Mouse (Mus musculus) heart, adult 2 months (tissue): ENCODE data around the gene Slc30a2. TPM values are rescaled to one million over a fixed set of nuclear protein-coding genes. Genes with fewer than 3 reads are reported as not detected.

ENCODE experiments used
- DNase-seq, 2 experiments: peaks; one replicate each; pipeline ENCODE4 v3.0.0; 2021
- H3K27ac ChIP-seq: fragments of 200-600 bp; 2 replicates; pipeline ENCODE4 v1.8.1; 2022
- H3K27me3 ChIP-seq: fragments of 200-500 bp; 2 replicates; pipeline ENCODE4 v1.6.1; 2012; ENCODE audit warnings: mild to moderate bottlenecking, low read length, inconsistent platforms, mixed read lengths; ENCODE audit not compliant: control insufficient read depth, insufficient read depth
- H3K36me3 ChIP-seq: fragments of 200-500 bp; 2 replicates; pipeline ENCODE4 v1.6.1; 2012; ENCODE audit warnings: low read length, inconsistent platforms; ENCODE audit not compliant: control insufficient read depth, insufficient read depth
- H3K4me1 ChIP-seq: fragments of 200-500 bp; 2 replicates; pipeline ENCODE4 v1.6.1; 2011; ENCODE audit warnings: low read length; ENCODE audit not compliant: control insufficient read depth, insufficient read depth
- H3K4me3 ChIP-seq: fragments of 200-600 bp; 2 replicates; pipeline ENCODE4 v1.8.1; 2022
- H3K79me2 ChIP-seq: fragments of 200-500 bp; replicated peaks from 2 replicates; pipeline ENCODE4 v1.6.1; 2012; ENCODE audit warnings: mild to moderate bottlenecking, inconsistent platforms, low read length, moderate library complexity, mixed read lengths; ENCODE audit not compliant: control insufficient read depth, insufficient read depth
- H3K9ac ChIP-seq: fragments of 200-500 bp; 2 replicates; pipeline ENCODE4 v1.6.1; 2012; ENCODE audit warnings: low read depth, mild to moderate bottlenecking, control low read depth, inconsistent platforms, low read length, mixed read lengths
- CTCF ChIP-seq: fragments of 200-600 bp; IDR thresholded peaks from 2 replicates; pipeline ENCODE4 v1.8.1; 2022; ENCODE audit warnings: antibody characterized with exemption, mild to moderate bottlenecking, moderate library complexity
- EP300 ChIP-seq: fragments of 200-500 bp; IDR thresholded peaks from 2 replicates; pipeline ENCODE4 v1.6.1; 2011; ENCODE audit warnings: low read depth, low read length, control low read depth; ENCODE audit not compliant: insufficient read depth
- POLR2A ChIP-seq: fragments of 200-500 bp; IDR thresholded peaks from 2 replicates; pipeline ENCODE4 v1.6.1; 2011; ENCODE audit warnings: mild to moderate bottlenecking, low read depth, low read length, control low read depth; ENCODE audit not compliant: insufficient read depth
- WGBS: fragments of 180-500 bp; shearing (Covaris S2); methylation state at CpG from one replicate; pipeline ENCODE4 v1.1.7; 2018; 5-methylcytosine and 5-hydroxymethylcytosine counted together
- intact Hi-C: fragments of 180-260 bp; cut with DNase I; formaldehyde crosslinking; loops from one replicate; pipeline ENCODE4 v1.15.1; 2025
- polyA plus RNA-seq: library from polyadenylated mRNA; depleted of rRNA; stranded (reverse); fragments of >200 nt; gene quantifications from 2 replicates; pipeline ENCODE4 v1.2.3, GENCODE M21; 2012
- total RNA-seq, 2 experiments: library from RNA; stranded (reverse); gene quantifications; 2 replicates each; pipeline ENCODE4 v1.2.3; 2021

The Slc30a2 gene
- total and polyA plus RNA-seq, 3 experiments, result 0.12 to 0.65 (median 0.45) TPM

GRCm38 (mm10) chr4:134307367-134308072 lies 35.5 kb upstream of the Slc30a2 start:
- peak; percentile 78 to 84 for DNase-seq
- Histone ChIP-seq H3K4me1 (peaks cover 1% of the 10 kb centered on the region; the same call in 1 of the 2 replicates), H3K27ac (peak overlapping the region; percentile 55), H3K79me2 (no peaks in the 10 kb centered on the region), H3K9ac (no peak overlapping the region), H3K4me3 (no peak overlapping the region; the same call in 1 of the 2 replicates), H3K36me3 (no peaks in the 10 kb centered on the region), H3K27me3 (no peaks in the 10 kb centered on the region)
- intact Hi-C loops, result no loop called here
- TF ChIP-seq EP300, result 0 out of 2 replicates have a peak, but pooled peaks have one; percentile 38
- no peak for TF ChIP-seq POLR2A
- peak; percentile 57 for TF ChIP-seq CTCF
- 6% methylated on average over 12 of the region's 12 CpGs for WGBS

GRCm38 (mm10) chr4:134310106-134310505 lies 32.9 kb upstream of the Slc30a2 start:
- Histone ChIP-seq H3K4me1 (peaks cover 1% of the 10 kb centered on the region; the same call in 1 of the 2 replicates), H3K36me3 (no peaks in the 10 kb centered on the region), H3K9ac (no peak overlapping the region), H3K27ac (no peak overlapping the region), H3K79me2 (no peaks in the 10 kb centered on the region), H3K4me3 (no peak overlapping the region), H3K27me3 (no peaks in the 10 kb centered on the region)
- WGBS, result 77% methylated on average over 7 of the region's 7 CpGs
- no peak for DNase-seq
- TF ChIP-seq CTCF (no peak), POLR2A (no peak), EP300 (no peak)
- intact Hi-C loops, result no loop called here

GRCm38 (mm10) chr4:134310656-134311055 lies 32.3 kb upstream of the Slc30a2 start:
- Histone ChIP-seq H3K4me1 (peaks cover 1% of the 10 kb centered on the region; the same call in 1 of the 2 replicates), H3K27ac (no peak overlapping the region), H3K27me3 (no peaks in the 10 kb centered on the region), H3K4me3 (no peak overlapping the region), H3K36me3 (no peaks in the 10 kb centered on the region), H3K79me2 (no peaks in the 10 kb centered on the region), H3K9ac (no peak overlapping the region)
- intact Hi-C loops, result no loop called here
- no peak for DNase-seq
- TF ChIP-seq CTCF, result no peak
- no peak for TF ChIP-seq POLR2A
- TF ChIP-seq EP300, result no peak
- WGBS, result 83% methylated on average over 9 of the region's 9 CpGs

- intact Hi-C loops, result no loop called here
- Histone ChIP-seq H3K27ac (no peak overlapping the region), H3K9ac (no peak overlapping the region), H3K79me2 (no peaks in the 10 kb centered on the region), H3K4me3 (no peak overlapping the region), H3K27me3 (no peaks in the 10 kb centered on the region), H3K4me1 (peaks cover 1% of the 10 kb centered on the region; the same call in 1 of the 2 replicates), H3K36me3 (no peaks in the 10 kb centered on the region)
- WGBS, result 77% methylated on average over 9 of the region's 9 CpGs
- DNase-seq, result no peak
- no peak for TF ChIP-seq CTCF
- TF ChIP-seq POLR2A, result no peak
- no peak for TF ChIP-seq EP300
These were observed 31.2 kb upstream of the Slc30a2 start for GRCm38 (mm10) chr4:134311784-134312183.

- Histone ChIP-seq H3K36me3 (0 out of 2 replicates have a peak, but pooled peaks cover under 1% of the 10 kb centered on the region), H3K79me2 (no peaks in the 10 kb centered on the region), H3K27me3 (no peaks in the 10 kb centered on the region), H3K27ac (no peak overlapping the region), H3K4me1 (no peaks in the 10 kb centered on the region), H3K9ac (no peak overlapping the region), H3K4me3 (no peak overlapping the region)
- WGBS, result 87% methylated on average over 5 of the region's 5 CpGs
- no peak for DNase-seq
- intact Hi-C loops, result no loop called here
- TF ChIP-seq POLR2A (no peak), CTCF (no peak), EP300 (no peak)
These were observed 30.6 kb upstream of the Slc30a2 start for GRCm38 (mm10) chr4:134312341-134312740.

- H3K79me2 ChIP-seq, result no peaks in the 10 kb centered on the region
- 0 out of 2 replicates have a peak, but pooled peaks cover 2% of the 10 kb centered on the region for H3K36me3 ChIP-seq
- no peak overlapping the region for H3K4me3 ChIP-seq
- no peak for DNase-seq
- no peaks in the 10 kb centered on the region for H3K27me3 ChIP-seq
- H3K9ac ChIP-seq, result no peak overlapping the region
- H3K27ac ChIP-seq, result no peak overlapping the region
- intact Hi-C loops, result no loop called here
- TF ChIP-seq CTCF (peak; percentile 51), POLR2A (no peak), EP300 (no peak)
- WGBS, result 95% methylated on average over 6 of the region's 6 CpGs
- H3K4me1 ChIP-seq, result no peaks in the 10 kb centered on the region
These were observed 30.1 kb upstream of the Slc30a2 start for GRCm38 (mm10) chr4:134312901-134313300.
